Mouse (Mus musculus) neural tube, embryonic 12.5 days (tissue): Measurements from ENCODE around the gene Chrm3. TPM values are rescaled to one million over a fixed set of nuclear protein-coding genes. Genes with fewer than 3 reads are reported as not detected.

Source experiments
- ATAC-seq: fragments of 200-750 bp; cut with Nextera tagmentation; 2 replicates; pipeline ENCODE4 v1.8.0; 2017; ENCODE audit warnings: low read depth, mild to moderate bottlenecking, moderate TSS enrichment, moderate library complexity; ENCODE audit not compliant: low FRiP score
- H3K27ac ChIP-seq: fragments of 300-500 bp; sonication (generic); 2 replicates; pipeline ENCODE4 v1.5.1; 2016
- H3K27me3 ChIP-seq: fragments of 300-500 bp; sonication (generic); replicated peaks from 2 replicates; pipeline ENCODE4 v1.6.1; 2016; ENCODE audit warnings: mild to moderate bottlenecking
- H3K36me3 ChIP-seq: fragments of 300-500 bp; sonication (generic); 2 replicates; pipeline ENCODE4 v1.6.1; 2016; ENCODE audit warnings: mild to moderate bottlenecking
- H3K4me1 ChIP-seq: fragments of 300-500 bp; sonication (generic); 2 replicates; pipeline ENCODE4 v1.6.1; 2016
- H3K4me2 ChIP-seq: fragments of 300-500 bp; sonication (generic); replicated peaks from 2 replicates; pipeline ENCODE4 v1.6.1; 2016; ENCODE audit warnings: mild to moderate bottlenecking
- H3K4me3 ChIP-seq: fragments of 300-500 bp; sonication (generic); 2 replicates; pipeline ENCODE4 v1.5.1; 2016
- H3K9ac ChIP-seq: fragments of 300-500 bp; sonication (generic); 2 replicates; pipeline ENCODE4 v1.6.1; 2016; ENCODE audit warnings: mild to moderate bottlenecking
- H3K9me3 ChIP-seq: fragments of 300-500 bp; sonication (generic); 2 replicates; pipeline ENCODE4 v1.6.1; 2016; ENCODE audit warnings: mild to moderate bottlenecking
- WGBS: fragments of 180-500 bp; shearing (Covaris S2); methylation state at CpG from one replicate; pipeline ENCODE4 v1.1.7; 2016; 5-methylcytosine and 5-hydroxymethylcytosine counted together
- polyA plus RNA-seq: library from polyadenylated mRNA; unstranded; fragments of >200 nt; fragmentation: Nextera tagmentation; extraction: Ambion mirVana; gene quantifications from 2 replicates; pipeline ENCODE4 v1.2.1, GENCODE M21; 2016

Gene Chrm3
- polyA plus RNA-seq, 1 experiment from 2014 or later, result 2.8 TPM

DNA sequence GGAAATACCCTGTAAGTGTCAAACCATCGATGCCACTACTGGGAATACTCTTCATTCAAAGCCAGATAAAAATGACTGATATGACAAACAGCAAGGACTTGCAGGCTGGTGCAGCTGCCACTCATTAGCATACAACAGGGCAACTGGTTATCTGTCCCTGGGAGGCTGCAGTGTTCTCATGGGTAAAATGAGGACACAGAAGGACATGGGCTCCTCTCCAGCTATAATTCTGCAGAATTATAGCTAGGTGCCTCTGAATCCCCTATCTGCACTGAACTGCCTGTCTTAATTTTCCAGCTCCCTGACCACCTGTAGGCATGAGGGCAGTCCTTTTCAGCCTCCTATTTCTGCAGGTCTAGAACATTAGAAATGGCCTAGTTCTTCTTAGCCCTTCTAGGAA, 463.4 kb downstream of the Chrm3 start:
- Histone ChIP-seq H3K36me3 (no peaks in the 10 kb centered on the region), H3K4me1 (no peaks in the 10 kb centered on the region), H3K4me2 (no peak overlapping the region), H3K9me3 (no peaks in the 10 kb centered on the region), H3K27me3 (no peaks in the 10 kb centered on the region), H3K4me3 (no peak overlapping the region), H3K9ac (no peak overlapping the region), H3K27ac (no peak overlapping the region)
- ATAC-seq, result no peak
- 73% methylated on average over 1 of the region's 1 CpGs for WGBS

GRCm38 (mm10) chr13:9895045-9895625, 465.5 kb downstream of the Chrm3 start:
- no peak for ATAC-seq

DNA sequence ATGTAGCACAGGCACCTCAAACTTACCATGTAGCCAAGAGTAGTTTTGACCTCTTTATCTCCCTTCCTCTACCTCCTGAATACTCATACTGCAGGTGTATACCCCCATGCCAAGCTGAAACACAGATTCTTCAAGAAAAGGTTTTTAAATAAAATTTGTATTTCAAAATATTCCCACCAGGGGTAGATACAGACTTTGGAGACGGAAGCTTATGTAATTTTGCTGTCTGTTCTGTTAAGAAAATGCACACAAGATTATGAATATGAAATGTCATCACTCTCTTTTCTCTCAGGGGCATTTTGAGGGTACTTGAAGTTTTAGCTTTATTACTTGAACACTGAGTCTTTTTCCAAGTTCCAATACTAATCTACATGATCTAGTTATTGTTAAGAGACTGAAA, 469.6 kb downstream of the Chrm3 start:
- H3K36me3 ChIP-seq, result no peaks in the 10 kb centered on the region
- no peak overlapping the region for H3K4me2 ChIP-seq
- H3K4me1 ChIP-seq, result no peaks in the 10 kb centered on the region
- H3K9ac ChIP-seq, result no peak overlapping the region
- H3K27ac ChIP-seq, result no peak overlapping the region
- no peaks in the 10 kb centered on the region for H3K27me3 ChIP-seq
- WGBS, result 85% methylated on average over 1 of the region's 1 CpGs
- H3K9me3 ChIP-seq, result no peaks in the 10 kb centered on the region
- no peak for ATAC-seq
- no peak overlapping the region for H3K4me3 ChIP-seq

More at GRCm38 (mm10) chr13:9895045-9895625, 465.5 kb downstream of the Chrm3 start:
- H3K36me3 ChIP-seq, result no peaks in the 10 kb centered on the region
- no peaks in the 10 kb centered on the region for H3K4me1 ChIP-seq
- WGBS, result 86% methylated on average over 11 of the region's 11 CpGs
- no peak overlapping the region for H3K4me2 ChIP-seq
- H3K27ac ChIP-seq, result no peak overlapping the region
- no peak overlapping the region for H3K9ac ChIP-seq
- no peak overlapping the region for H3K4me3 ChIP-seq
- no peaks in the 10 kb centered on the region for H3K27me3 ChIP-seq
- no peaks in the 10 kb centered on the region for H3K9me3 ChIP-seq

DNA sequence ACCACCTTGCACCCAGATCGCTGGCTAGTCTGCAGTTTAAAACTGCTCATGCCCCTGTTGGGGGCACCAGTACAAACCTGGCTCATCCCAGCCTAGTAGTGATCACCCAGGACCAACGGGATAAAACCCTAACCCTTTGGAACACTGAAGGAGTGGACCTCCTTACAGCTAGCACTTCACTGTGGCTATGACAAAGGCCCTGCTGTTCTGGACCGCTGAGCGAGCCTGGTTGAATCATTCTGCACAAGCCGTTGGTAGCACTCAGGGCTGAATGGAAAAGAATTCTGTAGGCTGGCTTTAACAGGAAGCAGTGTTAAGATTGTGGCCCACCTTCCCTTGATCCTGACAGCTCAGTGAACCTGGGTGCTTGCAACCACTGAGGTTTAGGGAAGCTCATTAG, 470.2 kb downstream of the Chrm3 start:
- no peak for ATAC-seq
- H3K4me2 ChIP-seq, result no peak overlapping the region
- 59% methylated on average over 5 of the region's 5 CpGs for WGBS

DNA sequence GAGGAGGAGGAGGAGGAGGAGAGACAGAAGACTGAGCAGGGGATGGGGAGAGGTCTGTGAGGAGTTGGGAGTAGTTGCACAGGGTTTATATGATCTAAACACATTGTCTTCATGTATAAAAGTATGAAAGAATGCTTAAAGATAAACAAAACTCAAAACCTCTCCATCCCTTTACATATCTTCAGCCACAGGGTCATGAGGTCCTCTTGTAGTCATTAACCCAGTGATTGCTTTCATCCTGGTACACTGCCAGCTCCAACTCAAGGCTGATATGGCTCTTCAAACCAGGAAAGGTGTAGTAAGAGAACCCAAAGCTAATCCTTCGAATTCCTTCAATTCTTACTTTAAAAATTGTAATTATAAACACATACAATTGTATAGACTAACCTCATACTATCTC, 470.7 kb downstream of the Chrm3 start:
- WGBS, result 71% methylated on average over 1 of the region's 1 CpGs
- Histone ChIP-seq H3K36me3 (no peaks in the 10 kb centered on the region), H3K4me1 (no peaks in the 10 kb centered on the region), H3K4me3 (no peak overlapping the region), H3K27me3 (no peaks in the 10 kb centered on the region), H3K9ac (no peak overlapping the region), H3K9me3 (no peaks in the 10 kb centered on the region), H3K4me2 (no peak overlapping the region), H3K27ac (no peak overlapping the region)
- ATAC-seq, result no peak

More for the DNA sequence above, 470.2 kb downstream of the Chrm3 start:
- Histone ChIP-seq H3K27me3 (no peaks in the 10 kb centered on the region), H3K9me3 (no peaks in the 10 kb centered on the region), H3K4me3 (no peak overlapping the region), H3K36me3 (no peaks in the 10 kb centered on the region), H3K9ac (no peak overlapping the region), H3K27ac (no peak overlapping the region), H3K4me1 (no peaks in the 10 kb centered on the region)

GRCm38 (mm10) chr13:9888284-9888683, 472.4 kb downstream of the Chrm3 start:
- ATAC-seq, result no peak
- Histone ChIP-seq H3K27ac (no peak overlapping the region), H3K27me3 (no peaks in the 10 kb centered on the region), H3K4me2 (no peak overlapping the region), H3K9ac (no peak overlapping the region), H3K4me1 (no peaks in the 10 kb centered on the region), H3K4me3 (no peak overlapping the region), H3K36me3 (no peaks in the 10 kb centered on the region), H3K9me3 (no peaks in the 10 kb centered on the region)
- WGBS, result 85% methylated on average over 5 of the region's 5 CpGs

DNA sequence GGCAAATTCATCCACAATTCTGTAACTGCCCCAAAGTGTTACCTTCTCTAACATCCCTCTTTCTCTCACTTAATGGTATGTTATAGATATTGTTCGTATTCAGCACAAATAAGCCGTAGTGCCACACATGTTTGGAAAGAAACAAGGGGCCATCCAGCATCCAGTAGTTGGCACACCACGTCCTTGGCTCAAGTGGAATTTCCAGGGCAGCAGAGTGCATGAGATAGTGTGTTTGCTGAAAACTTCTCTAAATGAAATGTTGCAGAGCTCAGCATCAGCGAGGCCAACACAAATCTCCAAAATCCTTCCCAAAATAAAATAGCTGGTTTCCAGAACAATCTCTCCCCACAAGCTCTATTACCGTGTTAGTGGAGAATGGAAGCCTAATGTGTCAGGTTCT, 473.4 kb downstream of the Chrm3 start:
- Histone ChIP-seq H3K36me3 (no peaks in the 10 kb centered on the region), H3K4me3 (no peak overlapping the region), H3K9ac (no peak overlapping the region), H3K27ac (no peak overlapping the region), H3K4me2 (no peak overlapping the region), H3K9me3 (no peaks in the 10 kb centered on the region), H3K27me3 (no peaks in the 10 kb centered on the region), H3K4me1 (no peaks in the 10 kb centered on the region)
- no peak for ATAC-seq
- 90% methylated on average over 5 of the region's 5 CpGs for WGBS

GRCm38 (mm10) chr13:9886465-9887135, 474.0 kb downstream of the Chrm3 start:
- Histone ChIP-seq H3K4me1 (no peaks in the 10 kb centered on the region), H3K36me3 (no peaks in the 10 kb centered on the region), H3K9me3 (no peaks in the 10 kb centered on the region), H3K4me3 (no peak overlapping the region), H3K27me3 (no peaks in the 10 kb centered on the region), H3K9ac (no peak overlapping the region), H3K4me2 (no peak overlapping the region), H3K27ac (no peak overlapping the region)
- ATAC-seq, result no peak
- WGBS, result 85% methylated on average over 6 of the region's 6 CpGs

DNA sequence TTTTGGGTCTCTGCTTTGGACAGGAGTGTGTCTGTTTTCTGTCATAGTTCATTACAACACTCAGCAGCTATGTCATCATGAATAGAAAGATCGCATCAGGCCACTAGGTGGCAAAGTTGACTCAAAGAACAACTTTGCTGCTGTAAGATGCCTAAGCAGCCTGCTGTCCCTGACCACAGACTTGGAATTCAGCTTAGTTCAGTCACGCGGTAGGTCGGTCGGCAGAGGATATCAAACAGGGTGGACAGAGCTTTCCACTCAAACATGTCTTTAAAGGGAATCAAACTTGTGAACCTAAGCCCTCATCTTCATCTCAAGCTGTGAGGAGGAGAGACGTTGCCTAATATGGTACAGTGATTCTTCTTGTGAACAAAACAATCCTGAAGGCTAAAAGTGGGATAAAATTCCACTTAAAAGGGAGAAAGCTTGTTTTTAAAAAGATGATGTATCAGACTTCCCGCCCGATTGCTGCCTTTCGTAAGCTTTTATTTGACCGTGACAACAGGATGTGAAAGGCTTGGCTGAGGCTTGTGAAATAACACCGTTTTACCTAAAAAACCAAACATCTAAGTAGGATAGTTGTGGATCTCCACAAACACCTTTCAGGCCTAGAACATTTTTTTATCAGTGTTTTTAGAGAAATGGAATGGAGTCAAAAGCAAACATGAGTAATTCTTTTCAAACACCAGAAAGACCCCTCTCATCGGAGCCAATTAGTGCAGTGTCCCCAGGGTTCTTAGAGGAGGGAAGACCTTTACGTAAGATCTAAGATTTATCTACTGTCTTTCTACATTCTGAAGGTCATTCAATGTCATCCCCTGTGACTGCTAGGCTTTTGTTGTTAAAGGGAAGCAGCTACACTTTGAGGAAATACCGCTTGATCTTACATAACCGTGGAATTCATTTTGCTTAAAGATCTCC, 478.0 kb downstream of the Chrm3 start:
- no peak overlapping the region for H3K4me3 ChIP-seq
- H3K9ac ChIP-seq, result no peak overlapping the region
- 56% methylated on average over 15 of the region's 15 CpGs for WGBS
- no peaks in the 10 kb centered on the region for H3K4me1 ChIP-seq
- no peaks in the 10 kb centered on the region for H3K27me3 ChIP-seq
- H3K27ac ChIP-seq, result no peak overlapping the region
- no peaks in the 10 kb centered on the region for H3K36me3 ChIP-seq
- peak; percentile 90 for ATAC-seq
- no peak overlapping the region for H3K4me2 ChIP-seq
- no peaks in the 10 kb centered on the region for H3K9me3 ChIP-seq

DNA sequence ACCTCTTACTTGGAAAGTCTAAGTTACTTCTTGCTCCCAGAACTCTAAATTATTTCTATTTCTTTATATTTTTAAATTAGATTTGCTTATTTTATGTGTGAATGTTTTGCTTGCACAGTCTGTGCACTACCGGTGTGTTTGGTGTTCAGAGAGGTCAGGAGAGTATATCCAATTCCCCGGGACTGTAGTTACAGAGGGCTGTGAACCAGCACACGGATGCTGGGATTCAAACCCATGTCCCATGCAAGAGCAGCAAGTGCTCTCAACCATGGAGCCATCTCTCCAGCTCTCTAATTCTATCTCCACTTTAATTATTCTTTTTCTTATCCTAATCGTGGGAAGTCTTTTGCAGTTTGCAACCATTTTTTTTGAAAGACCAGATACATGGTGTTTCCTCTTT, 478.7 kb downstream of the Chrm3 start:
- no peak overlapping the region for H3K27ac ChIP-seq
- ATAC-seq, result no peak
- no peaks in the 10 kb centered on the region for H3K27me3 ChIP-seq
- no peak overlapping the region for H3K9ac ChIP-seq
- H3K4me3 ChIP-seq, result no peak overlapping the region
- 66% methylated on average over 4 of the region's 4 CpGs for WGBS
- no peaks in the 10 kb centered on the region for H3K4me1 ChIP-seq
- H3K36me3 ChIP-seq, result no peaks in the 10 kb centered on the region
- no peaks in the 10 kb centered on the region for H3K9me3 ChIP-seq
- H3K4me2 ChIP-seq, result no peak overlapping the region

- H3K27me3 ChIP-seq, result no peaks in the 10 kb centered on the region
- H3K4me2 ChIP-seq, result no peak overlapping the region
- no peaks in the 10 kb centered on the region for H3K36me3 ChIP-seq
- WGBS, result 83% methylated on average over 4 of the region's 4 CpGs
- no peak overlapping the region for H3K4me3 ChIP-seq
- no peak overlapping the region for H3K9ac ChIP-seq
- H3K27ac ChIP-seq, result no peak overlapping the region
- no peaks in the 10 kb centered on the region for H3K9me3 ChIP-seq
- no peak for ATAC-seq
- H3K4me1 ChIP-seq, result no peaks in the 10 kb centered on the region
Observed at GRCm38 (mm10) chr13:9880401-9880800, 480.2 kb downstream of the Chrm3 start.

- Histone ChIP-seq H3K4me1 (no peaks in the 10 kb centered on the region), H3K9me3 (no peaks in the 10 kb centered on the region), H3K27me3 (no peaks in the 10 kb centered on the region), H3K27ac (no peak overlapping the region), H3K4me3 (no peak overlapping the region), H3K36me3 (no peaks in the 10 kb centered on the region), H3K9ac (no peak overlapping the region), H3K4me2 (no peak overlapping the region)
- WGBS, result 86% methylated on average over 7 of the region's 7 CpGs
- no peak for ATAC-seq
Observed at GRCm38 (mm10) chr13:9878596-9879010, 482.0 kb downstream of the Chrm3 start.
